Mouse (Mus musculus) Patski (cell line): ENCODE measurements at regions not wholly inside any gene's neighbourhood (a gene's known extent, or its start where the extent isn't known, plus 50 kb on each side); places are given as distances from the start of the nearest gene placed in this dataset.

Experiments used
- ATAC-seq: fragments of 100-300 bp; one replicate; pipeline ENCODE4 v1.8.0; 2021
- CTCF ChIA-PET: fragments of 350-600 bp; sonication (Branson Sonifier 250); formaldehyde crosslinking; loops from one replicate; lab custom pipeline; 2022; ENCODE audit warnings: inconsistent platforms; lab: Charles Lee
- POLR2A ChIA-PET: fragments of 350-600 bp; sonication (Branson Sonifier 250); formaldehyde crosslinking; loops from one replicate; lab custom pipeline; 2022; ENCODE audit warnings: antibody characterized with exemption, inconsistent platforms; lab: Charles Lee
- DNase-seq: peaks from one replicate; pipeline ENCODE4 v3.0.0-alpha.2; 2011; ENCODE audit warnings: low read depth, low spot score
- H3K27me3 ChIP-seq: fragments of 371-371 bp; one replicate; pipeline ENCODE4 v1.5.1; 2021
- CTCF ChIP-seq: fragments of 100-300 bp; IDR thresholded peaks from one replicate; pipeline ENCODE4 v1.5.1; 2021
- in situ Hi-C: fragments of 300-500 bp; cut with MboI; formaldehyde crosslinking; loops from 3 replicates; pipeline ENCODE4 v1.11.1; 2018; ENCODE audit warnings: low pct_unique_long_range_greater_than_20kb, mixed read lengths

GRCm38 (mm10) chr7:130041402-130041965 is 449.8 kb downstream of the Wdr11 start:
- ATAC-seq (no peak), DNase-seq (no peak)
- CTCF ChIA-PET = no interaction called here
- no peaks in the 10 kb centered on the region for H3K27me3 ChIP-seq
- no peak for TF ChIP-seq CTCF
- in situ Hi-C loops = no loop called here
- POLR2A ChIA-PET = no interaction called here

- no peak for TF ChIP-seq CTCF
- ChIA-PET POLR2A (no interaction called here), CTCF (no interaction called here)
- ATAC-seq (no peak), DNase-seq (no peak)
- in situ Hi-C loops = no loop called here
- H3K27me3 ChIP-seq = no peaks in the 10 kb centered on the region
These were observed 450.7 kb downstream of the Wdr11 start for GRCm38 (mm10) chr7:130042296-130042910.

GRCm38 (mm10) chr7:130043397-130044234 is 452.0 kb downstream of the Wdr11 start:
- ATAC-seq = no peak
- in situ Hi-C loops = no loop called here
- no peaks in the 10 kb centered on the region for H3K27me3 ChIP-seq
- TF ChIP-seq CTCF = no peak
- ChIA-PET POLR2A (no interaction called here), CTCF (interaction anchor here (1.4 kb wide), 1 partner anchor 46 kb away, joined by 3 read pairs; no protein-coding TSS in a partner anchor)
- DNase-seq = no peak

GRCm38 (mm10) chr7:130044235-130044553 is 452.5 kb downstream of the Wdr11 start:
- no peak for DNase-seq
- in situ Hi-C loops = no loop called here
- ATAC-seq = no peak
- no peak for TF ChIP-seq CTCF
- H3K27me3 ChIP-seq = no peaks in the 10 kb centered on the region
- CTCF ChIA-PET = interaction anchor here (1.4 kb wide), 1 partner anchor 45 kb away, joined by 3 read pairs; no protein-coding TSS in a partner anchor
- POLR2A ChIA-PET = no interaction called here

GRCm38 (mm10) chr7:130044581-130044980 is 452.9 kb downstream of the Wdr11 start:
- TF ChIP-seq CTCF = no peak
- no peaks in the 10 kb centered on the region for H3K27me3 ChIP-seq
- in situ Hi-C loops = no loop called here
- POLR2A ChIA-PET = no interaction called here
- ATAC-seq = no peak
- no peak for DNase-seq
- CTCF ChIA-PET = interaction anchor here (1.4 kb wide), 1 partner anchor 45 kb away, joined by 3 read pairs; no protein-coding TSS in a partner anchor

GRCm38 (mm10) chr7:130046086-130046485 is 454.4 kb downstream of the Wdr11 start:
- CTCF ChIA-PET = no interaction called here
- TF ChIP-seq CTCF = no peak
- no peak for DNase-seq
- H3K27me3 ChIP-seq = no peaks in the 10 kb centered on the region
- POLR2A ChIA-PET = no interaction called here
- ATAC-seq = no peak
- in situ Hi-C loops = no loop called here

- ATAC-seq (no peak), DNase-seq (no peak)
- no peaks in the 10 kb centered on the region for H3K27me3 ChIP-seq
- no peak for TF ChIP-seq CTCF
- CTCF ChIA-PET = no interaction called here
- POLR2A ChIA-PET = interaction anchor here (0.7 kb wide), 1 partner anchor 275 kb away, joined by 3 read pairs; no protein-coding TSS in a partner anchor
- in situ Hi-C loops = no loop called here
These were observed 455.8 kb downstream of the Wdr11 start for GRCm38 (mm10) chr7:130047293-130048034.

- no peak for TF ChIP-seq CTCF
- no peaks in the 10 kb centered on the region for H3K27me3 ChIP-seq
- DNase-seq (no peak), ATAC-seq (no peak)
- POLR2A ChIA-PET = interaction anchor here (1.5 kb wide), 1 partner anchor 12 kb away, joined by 3 read pairs; no protein-coding TSS in a partner anchor
- in situ Hi-C loops = no loop called here
- CTCF ChIA-PET = no interaction called here
These were observed 456.6 kb downstream of the Wdr11 start for GRCm38 (mm10) chr7:130048106-130048772.

GRCm38 (mm10) chr7:130049461-130049860 is 457.8 kb downstream of the Wdr11 start:
- ChIA-PET CTCF (no interaction called here), POLR2A (interaction anchor here (1.5 kb wide), 1 partner anchor 13 kb away, joined by 3 read pairs; no protein-coding TSS in a partner anchor)
- H3K27me3 ChIP-seq = no peaks in the 10 kb centered on the region
- DNase-seq (no peak), ATAC-seq (no peak)
- in situ Hi-C loops = no loop called here
- no peak for TF ChIP-seq CTCF

GRCm38 (mm10) chr7:130050120-130050519 is 458.5 kb downstream of the Wdr11 start:
- in situ Hi-C loops = no loop called here
- no peak for TF ChIP-seq CTCF
- no peaks in the 10 kb centered on the region for H3K27me3 ChIP-seq
- CTCF ChIA-PET = no interaction called here
- POLR2A ChIA-PET = no interaction called here
- ATAC-seq (no peak), DNase-seq (no peak)
